Mouse (Mus musculus) gastrocnemius, postnatal 25 days (tissue): ENCODE results near the gene Gsg1. TPM values are rescaled to one million over a fixed set of nuclear protein-coding genes. Genes with fewer than 3 reads are reported as not detected.

Experiments used
- DNase-seq: peaks from one replicate; pipeline ENCODE4 v3.0.0; 2022
- total RNA-seq, 2 experiments: library from RNA; stranded (reverse); gene quantifications; 1 replicate in 1 of 2; 2 replicates in 1 of 2; pipeline ENCODE4 v1.2.3; 2021

Gene Gsg1
- total RNA-seq, 2 experiments from 2014 or later: not detected

- DNase-seq: no peak
Measured at GRCm38 (mm10) chr6:135261124-135261523, 7.0 kb upstream of the Gsg1 start.

- no peak for DNase-seq
Measured at GRCm38 (mm10) chr6:135260435-135260834, 6.3 kb upstream of the Gsg1 start.

- DNase-seq: peak; percentile 81
Measured at GRCm38 (mm10) chr6:135252728-135253077, 1.4 kb downstream of the Gsg1 start.

GRCm38 (mm10) chr6:135251849-135252727, 2.1 kb downstream of the Gsg1 start:
- DNase-seq: peak; percentile 25

GRCm38 (mm10) chr6:135250926-135251699, 3.0 kb downstream of the Gsg1 start:
- no peak for DNase-seq

GRCm38 (mm10) chr6:135249846-135250531, 4.2 kb downstream of the Gsg1 start:
- DNase-seq: peak; percentile 68

- DNase-seq: no peak
Measured at GRCm38 (mm10) chr6:135247861-135248260, 6.3 kb downstream of the Gsg1 start.

- no peak for DNase-seq
Measured at GRCm38 (mm10) chr6:135245586-135245985, 8.6 kb downstream of the Gsg1 start.

- no peak for DNase-seq
Measured at GRCm38 (mm10) chr6:135240361-135240760, 13.8 kb downstream of the Gsg1 start.

- DNase-seq: no peak
Measured at GRCm38 (mm10) chr6:135238211-135238610, 15.9 kb downstream of the Gsg1 start.

GRCm38 (mm10) chr6:135237326-135237725, 16.8 kb downstream of the Gsg1 start:
- no peak for DNase-seq

- DNase-seq: no peak
Measured at GRCm38 (mm10) chr6:135236576-135236975, 17.6 kb downstream of the Gsg1 start.

GRCm38 (mm10) chr6:135235742-135236141, 18.4 kb downstream of the Gsg1 start:
- no peak for DNase-seq

GRCm38 (mm10) chr6:135232443-135233182, 21.5 kb downstream of the Gsg1 start:
- no peak for DNase-seq

GRCm38 (mm10) chr6:135230586-135230985, 23.6 kb downstream of the Gsg1 start:
- DNase-seq: no peak

- DNase-seq: no peak
Measured at GRCm38 (mm10) chr6:135228465-135228941, 25.6 kb downstream of the Gsg1 start.

- no peak for DNase-seq
Measured at GRCm38 (mm10) chr6:135223786-135224416, 30.2 kb downstream of the Gsg1 start.

- no peak for DNase-seq
Measured at GRCm38 (mm10) chr6:135219916-135220315, 34.2 kb downstream of the Gsg1 start.

GRCm38 (mm10) chr6:135218330-135218729, 35.8 kb downstream of the Gsg1 start:
- no peak for DNase-seq

- no peak for DNase-seq
Measured at GRCm38 (mm10) chr6:135212666-135213065, 41.5 kb downstream of the Gsg1 start.

GRCm38 (mm10) chr6:135211169-135211568, 43.0 kb downstream of the Gsg1 start:
- DNase-seq: no peak
